Mouse (Mus musculus): ENCODE results near the gene Acbd5.

Gene Acbd5

GRCm38 (mm10) chr2:23068894-23069744 lies 1.2 kb downstream of the Acbd5 start:
- DNase-seq, result peak; percentile 92

GRCm38 (mm10) chr2:23070491-23070890 lies 2.5 kb downstream of the Acbd5 start:
- no peak for DNase-seq

GRCm38 (mm10) chr2:23071406-23071805 lies 3.4 kb downstream of the Acbd5 start:
- DNase-seq, result no peak

GRCm38 (mm10) chr2:23075846-23076245 lies 7.9 kb downstream of the Acbd5 start:
- DNase-seq, result no peak

GRCm38 (mm10) chr2:23076783-23077182 lies 8.8 kb downstream of the Acbd5 start:
- DNase-seq, result no peak

- DNase-seq, result no peak
Observed at GRCm38 (mm10) chr2:23077693-23078092, 9.7 kb downstream of the Acbd5 start.

- no peak for DNase-seq
Observed at GRCm38 (mm10) chr2:23078588-23078987, 10.6 kb downstream of the Acbd5 start.

GRCm38 (mm10) chr2:23084540-23084939 lies 16.6 kb downstream of the Acbd5 start:
- no peak for DNase-seq

GRCm38 (mm10) chr2:23092216-23092615 lies 24.2 kb downstream of the Acbd5 start:
- no peak for DNase-seq

GRCm38 (mm10) chr2:23097028-23097427 lies 29.1 kb downstream of the Acbd5 start:
- no peak for DNase-seq

GRCm38 (mm10) chr2:23102266-23102665 lies 34.3 kb downstream of the Acbd5 start:
- no peak for DNase-seq

GRCm38 (mm10) chr2:23119573-23119972 lies 51.6 kb downstream of the Acbd5 start:
- no peak for DNase-seq

GRCm38 (mm10) chr2:23155199-23155621 lies 87.2 kb downstream of the Acbd5 start:
- no peak for DNase-seq

- DNase-seq, result peak; percentile 97
Observed at GRCm38 (mm10) chr2:23155777-23156607, 88.0 kb downstream of the Acbd5 start, which contains the start of the genes Mastl and Yme1l1. TSS of gene Mastl (minus strand) at chr2:23156024. TSS of gene Yme1l1 (plus strand) at chr2:23156369.

GRCm38 (mm10) chr2:23156608-23157081 lies 88.7 kb downstream of the Acbd5 start:
- DNase-seq, result no peak
